Mouse (Mus musculus): ENCODE data around the gene Prr23a1. TPM values are rescaled to one million over a fixed set of nuclear protein-coding genes. Genes with fewer than 3 reads are reported as not detected.

Gene Prr23a1
- polyA plus RNA-seq, 1 experiment = not detected

DNA sequence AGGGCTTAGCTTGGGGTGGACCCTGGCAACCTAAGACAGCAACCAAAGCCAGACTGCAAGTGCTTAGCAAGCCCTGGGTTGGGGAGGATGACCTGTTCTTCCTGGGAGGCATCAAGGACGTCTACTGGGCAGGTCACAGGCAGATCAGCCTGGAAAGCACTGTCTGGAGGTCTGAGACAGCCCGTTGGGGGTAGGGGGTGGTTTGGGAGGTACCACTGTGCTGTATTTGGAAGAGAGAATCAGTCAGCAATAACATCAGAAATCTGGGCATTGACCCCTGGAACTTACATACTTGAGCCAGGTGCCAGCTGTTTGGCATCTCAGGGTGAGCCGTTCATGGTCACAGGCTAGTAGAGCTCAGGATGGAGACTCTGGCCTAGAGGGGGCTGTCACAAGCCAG lies 26.2 kb upstream of the Prr23a1 start:
- no peaks in the 10 kb centered on the region for H3K27me3 ChIP-seq (ENCODE audit: control insufficient read depth, insufficient read depth, insufficient read length)
- H3K79me3 ChIP-seq (ENCODE audit: low read depth) = no peaks in the 10 kb centered on the region

DNA sequence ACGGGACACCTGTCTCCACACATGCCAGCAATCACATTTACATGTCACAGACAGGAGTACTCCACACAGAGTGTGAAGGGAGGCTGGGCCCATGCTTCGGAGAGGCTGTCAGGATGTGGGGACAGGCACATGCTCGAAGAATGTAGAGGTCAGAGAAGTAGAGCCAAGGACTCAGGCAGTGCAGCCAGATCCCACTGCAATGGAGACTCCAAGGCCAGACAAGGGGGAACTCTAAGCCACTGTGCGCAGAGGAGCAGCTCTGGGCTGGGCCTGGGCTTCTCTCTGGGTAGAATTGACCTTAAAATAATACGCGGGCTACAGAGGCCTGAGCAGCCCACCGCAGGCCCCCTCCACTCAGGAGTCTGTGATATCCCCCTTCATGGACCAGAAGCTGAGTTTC lies 24.7 kb upstream of the Prr23a1 start:
- Histone ChIP-seq H3K79me3 (ENCODE audit: low read depth) (no peaks in the 10 kb centered on the region), H3ac (ENCODE audit: control insufficient read depth, insufficient read length, low read depth) (no peak overlapping the region), H3K79me2 (ENCODE audit: control insufficient read depth, insufficient read depth) (no peaks in the 10 kb centered on the region), H3K27me3 (ENCODE audit: control insufficient read depth, insufficient read depth, insufficient read length) (no peaks in the 10 kb centered on the region), H3K36me3 (ENCODE audit: control insufficient read depth, insufficient read depth) (no peaks in the 10 kb centered on the region), H3K4me3 (ENCODE audit: insufficient read depth, poor library complexity, severe bottlenecking) (no peak overlapping the region)
- TF ChIP-seq USF1 (IDR thresholded peaks at IDR 0.05; ENCODE audit: low read depth) (no peak), CEBPB (IDR thresholded peaks at IDR 0.05; ENCODE audit: low read depth) (no peak), MYOG (IDR thresholded peaks at IDR 0.05; ENCODE audit: control insufficient read depth, extremely low read depth, insufficient read length) (no peak), FOSL1 (IDR thresholded peaks at IDR 0.05; ENCODE audit: insufficient read depth, low read length, poor library complexity, severe bottlenecking) (no peak), MYOD1 (IDR thresholded peaks at IDR 0.05; ENCODE audit: control insufficient read depth, insufficient read length, low read depth) (no peak), MAX (IDR thresholded peaks at IDR 0.05) (no peak), CTCF (IDR thresholded peaks at IDR 0.05; ENCODE audit: control insufficient read depth, insufficient read depth, insufficient read length) (no peak)

More for the DNA sequence above, 26.2 kb upstream of the Prr23a1 start:
- Histone ChIP-seq H3K36me3 (ENCODE audit: control insufficient read depth, insufficient read depth) (no peaks in the 10 kb centered on the region), H3ac (ENCODE audit: control insufficient read depth, insufficient read length, low read depth) (no peak overlapping the region), H3K4me3 (ENCODE audit: insufficient read depth, poor library complexity, severe bottlenecking) (no peak overlapping the region), H3K79me2 (ENCODE audit: control insufficient read depth, insufficient read depth) (no peaks in the 10 kb centered on the region)
- TF ChIP-seq MYOD1 (IDR thresholded peaks at IDR 0.05; ENCODE audit: control insufficient read depth, insufficient read length, low read depth) = no peak
- no peak for TF ChIP-seq CEBPB (IDR thresholded peaks at IDR 0.05; ENCODE audit: low read depth)
- no peak for TF ChIP-seq USF1 (IDR thresholded peaks at IDR 0.05; ENCODE audit: low read depth)
- TF ChIP-seq MYOG (IDR thresholded peaks at IDR 0.05; ENCODE audit: control insufficient read depth, extremely low read depth, insufficient read length) = no peak
- TF ChIP-seq MAX (IDR thresholded peaks at IDR 0.05) = no peak
- TF ChIP-seq CTCF (IDR thresholded peaks at IDR 0.05; ENCODE audit: control insufficient read depth, insufficient read depth, insufficient read length) = no peak

DNA sequence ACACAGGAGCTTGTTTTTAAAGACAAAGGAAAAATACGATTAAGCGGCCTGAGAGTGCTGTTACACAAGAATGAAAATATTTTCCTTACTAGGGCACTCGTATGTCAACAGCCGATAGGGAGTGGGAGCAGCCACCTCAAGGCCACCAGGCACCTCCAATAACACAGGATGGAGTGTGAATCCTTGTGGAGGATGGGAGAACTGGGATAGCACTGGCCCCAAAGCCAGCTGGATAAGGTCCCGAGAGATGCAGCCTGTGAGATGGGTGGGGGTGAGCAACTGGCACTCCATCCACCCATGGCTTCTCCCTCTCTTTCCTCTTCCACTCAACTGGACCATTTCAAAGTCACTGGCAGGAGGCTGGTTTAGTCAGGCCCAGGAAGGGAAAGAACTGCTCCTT lies 23.3 kb upstream of the Prr23a1 start:
- no peak overlapping the region for H3K4me3 ChIP-seq (ENCODE audit: insufficient read depth, poor library complexity, severe bottlenecking)
- TF ChIP-seq USF1 (IDR thresholded peaks at IDR 0.05; ENCODE audit: low read depth) (no peak), MYOD1 (IDR thresholded peaks at IDR 0.05; ENCODE audit: control insufficient read depth, insufficient read length, low read depth) (no peak), MAX (IDR thresholded peaks at IDR 0.05) (no peak), FOSL1 (IDR thresholded peaks at IDR 0.05; ENCODE audit: insufficient read depth, low read length, poor library complexity, severe bottlenecking) (no peak), MYOG (IDR thresholded peaks at IDR 0.05; ENCODE audit: control insufficient read depth, extremely low read depth, insufficient read length) (no peak), CTCF (IDR thresholded peaks at IDR 0.05; ENCODE audit: control insufficient read depth, insufficient read depth, insufficient read length) (no peak)
- no peaks in the 10 kb centered on the region for H3K27me3 ChIP-seq (ENCODE audit: control insufficient read depth, insufficient read depth, insufficient read length)

DNA sequence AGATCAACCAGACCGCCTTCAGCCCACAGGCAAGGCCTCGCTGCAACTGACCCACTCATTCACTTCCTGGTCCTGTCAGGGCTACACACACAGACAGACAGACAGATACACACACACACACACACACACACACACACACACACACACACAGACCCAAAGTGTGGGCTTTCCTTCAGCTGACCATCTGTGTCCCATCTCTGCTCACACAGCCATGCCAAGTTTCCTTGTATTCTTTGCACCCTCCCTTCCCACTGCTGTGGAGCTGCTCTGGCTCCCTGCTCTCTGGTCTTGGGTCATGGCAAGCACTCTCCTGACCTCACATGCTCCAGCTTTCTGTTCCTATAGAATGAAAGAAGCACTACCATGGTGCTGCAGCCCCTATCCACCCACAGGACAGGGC lies 22.8 kb upstream of the Prr23a1 start:
- Histone ChIP-seq H3K36me3 (ENCODE audit: control insufficient read depth, insufficient read depth) (no peaks in the 10 kb centered on the region), H3K79me2 (ENCODE audit: control insufficient read depth, insufficient read depth) (no peaks in the 10 kb centered on the region), H3K4me3 (ENCODE audit: insufficient read depth, poor library complexity, severe bottlenecking) (no peak overlapping the region), H3K79me3 (ENCODE audit: low read depth) (no peaks in the 10 kb centered on the region), H3ac (ENCODE audit: control insufficient read depth, insufficient read length, low read depth) (no peak overlapping the region), H3K27me3 (ENCODE audit: control insufficient read depth, insufficient read depth, insufficient read length) (no peaks in the 10 kb centered on the region)
- TF ChIP-seq CTCF (IDR thresholded peaks at IDR 0.05; ENCODE audit: control insufficient read depth, insufficient read depth, insufficient read length) = no peak
- no peak for TF ChIP-seq FOSL1 (IDR thresholded peaks at IDR 0.05; ENCODE audit: insufficient read depth, low read length, poor library complexity, severe bottlenecking)
- TF ChIP-seq MYOG (IDR thresholded peaks at IDR 0.05; ENCODE audit: control insufficient read depth, extremely low read depth, insufficient read length) = no peak
- no peak for TF ChIP-seq MAX (IDR thresholded peaks at IDR 0.05)
- TF ChIP-seq USF1 (IDR thresholded peaks at IDR 0.05; ENCODE audit: low read depth) = no peak
- TF ChIP-seq MYOD1 (IDR thresholded peaks at IDR 0.05; ENCODE audit: control insufficient read depth, insufficient read length, low read depth) = no peak
- TF ChIP-seq CEBPB (IDR thresholded peaks at IDR 0.05; ENCODE audit: low read depth) = no peak

More for the DNA sequence above, 23.3 kb upstream of the Prr23a1 start:
- H3ac ChIP-seq (ENCODE audit: control insufficient read depth, insufficient read length, low read depth) = no peak overlapping the region
- no peaks in the 10 kb centered on the region for H3K36me3 ChIP-seq (ENCODE audit: control insufficient read depth, insufficient read depth)
- H3K79me3 ChIP-seq (ENCODE audit: low read depth) = no peaks in the 10 kb centered on the region
- H3K79me2 ChIP-seq (ENCODE audit: control insufficient read depth, insufficient read depth) = no peaks in the 10 kb centered on the region

DNA sequence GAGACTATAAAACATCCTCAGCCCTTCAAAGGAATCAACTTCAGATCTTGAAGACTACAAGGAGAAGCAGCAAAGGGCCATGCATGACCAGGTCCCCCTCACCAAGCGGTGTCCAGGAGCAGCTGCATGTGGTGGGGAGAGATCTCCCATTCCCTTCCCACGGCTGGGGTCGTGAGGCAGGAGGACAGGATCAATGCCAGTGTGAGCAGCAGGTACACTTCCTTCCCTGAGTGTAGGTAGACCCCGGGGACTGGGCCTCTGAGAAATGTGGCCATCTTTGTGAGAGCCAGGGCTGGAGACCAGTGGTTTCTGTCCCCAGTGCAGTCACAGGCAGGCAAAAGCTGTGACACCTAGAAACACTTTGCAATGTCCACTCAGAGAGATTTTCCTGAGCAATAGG lies 21.8 kb upstream of the Prr23a1 start:
- TF ChIP-seq MYOD1 (IDR thresholded peaks at IDR 0.05; ENCODE audit: control insufficient read depth, insufficient read length, low read depth) (no peak), CTCF (IDR thresholded peaks at IDR 0.05; ENCODE audit: control insufficient read depth, insufficient read depth, insufficient read length) (no peak), FOSL1 (IDR thresholded peaks at IDR 0.05; ENCODE audit: insufficient read depth, low read length, poor library complexity, severe bottlenecking) (no peak), CEBPB (IDR thresholded peaks at IDR 0.05; ENCODE audit: low read depth) (no peak), MAX (IDR thresholded peaks at IDR 0.05) (no peak), MYOG (IDR thresholded peaks at IDR 0.05; ENCODE audit: control insufficient read depth, extremely low read depth, insufficient read length) (no peak), USF1 (IDR thresholded peaks at IDR 0.05; ENCODE audit: low read depth) (no peak)
- Histone ChIP-seq H3ac (ENCODE audit: control insufficient read depth, insufficient read length, low read depth) (no peak overlapping the region), H3K79me2 (ENCODE audit: control insufficient read depth, insufficient read depth) (no peaks in the 10 kb centered on the region), H3K79me3 (ENCODE audit: low read depth) (no peaks in the 10 kb centered on the region), H3K27me3 (ENCODE audit: control insufficient read depth, insufficient read depth, insufficient read length) (no peaks in the 10 kb centered on the region), H3K4me3 (ENCODE audit: insufficient read depth, poor library complexity, severe bottlenecking) (no peak overlapping the region), H3K36me3 (ENCODE audit: control insufficient read depth, insufficient read depth) (no peaks in the 10 kb centered on the region)

DNA sequence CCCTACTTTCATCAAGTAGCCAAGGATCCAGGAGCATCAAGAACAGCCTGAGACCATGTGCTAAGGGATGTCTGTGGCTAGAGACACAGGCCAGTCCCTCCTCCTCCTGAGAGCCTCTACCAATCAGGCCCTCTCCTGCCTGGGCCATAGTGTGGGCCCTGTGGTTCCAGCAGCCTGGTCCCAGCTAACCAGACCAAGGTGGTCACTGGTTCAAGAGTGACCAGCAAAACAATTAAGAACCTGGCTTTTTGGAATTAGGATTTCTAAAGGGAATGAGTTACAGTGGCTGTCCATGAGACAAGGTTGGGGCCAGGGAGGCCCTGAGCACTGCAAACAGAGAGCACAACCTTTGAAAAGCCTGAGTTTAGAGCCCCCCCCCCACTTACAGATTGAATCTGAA lies 21.2 kb upstream of the Prr23a1 start:
- H3ac ChIP-seq (ENCODE audit: control insufficient read depth, insufficient read length, low read depth) = no peak overlapping the region
- H3K79me3 ChIP-seq (ENCODE audit: low read depth) = no peaks in the 10 kb centered on the region
- no peak overlapping the region for H3K4me3 ChIP-seq (ENCODE audit: insufficient read depth, poor library complexity, severe bottlenecking)
- TF ChIP-seq CEBPB (IDR thresholded peaks at IDR 0.05; ENCODE audit: low read depth) = no peak
- TF ChIP-seq MYOG (IDR thresholded peaks at IDR 0.05; ENCODE audit: control insufficient read depth, extremely low read depth, insufficient read length) = no peak
- TF ChIP-seq CTCF (IDR thresholded peaks at IDR 0.05; ENCODE audit: control insufficient read depth, insufficient read depth, insufficient read length) = no peak
- no peak for TF ChIP-seq MAX (IDR thresholded peaks at IDR 0.05)
- no peak for TF ChIP-seq FOSL1 (IDR thresholded peaks at IDR 0.05; ENCODE audit: insufficient read depth, low read length, poor library complexity, severe bottlenecking)
- no peaks in the 10 kb centered on the region for H3K36me3 ChIP-seq (ENCODE audit: control insufficient read depth, insufficient read depth)
- H3K27me3 ChIP-seq (ENCODE audit: control insufficient read depth, insufficient read depth, insufficient read length) = no peaks in the 10 kb centered on the region
- H3K79me2 ChIP-seq (ENCODE audit: control insufficient read depth, insufficient read depth) = no peaks in the 10 kb centered on the region

All from C2C12 (cell line).